In genomic region chr3:121884328-121885248, GRCm38 (mm10) we compare ENCODE assay signal across 8 mouse cellular contexts.
DNase-seq lines count a peak whose midpoint lies in the region; ATAC-seq and TF ChIP-seq lines count a peak whose summit lies in the region.

No protein-coding gene starts in this region.

- WGBS in heart, embryonic 13.5 days, result 20% methylated on average over 18 of the region's 18 CpGs
- 24% methylated on average over 18 of the region's 18 CpGs for WGBS in kidney, postnatal 0 days
- WGBS in liver, embryonic 11.5 days, result 21% methylated on average over 18 of the region's 18 CpGs
- WGBS in stomach, embryonic 14.5 days, result 21% methylated on average over 18 of the region's 18 CpGs

- no peak overlapping the region for H3ac ChIP-seq in C2C12 (ENCODE audit: control insufficient read depth, insufficient read length, low read depth)

- H3K4me1 ChIP-seq in heart, embryonic 13.5 days, result peaks cover 37% of the 10 kb centered on the region
- H3K4me1 ChIP-seq in kidney, postnatal 0 days (replicated peaks; ENCODE audit: insufficient read depth, low read length), result peaks cover 14% of the 10 kb centered on the region
- peaks cover 7% of the 10 kb centered on the region for H3K4me1 ChIP-seq in liver, embryonic 11.5 days (replicated peaks; ENCODE audit: control insufficient read depth, insufficient read depth, low read length)
- no peaks in the 10 kb centered on the region for H3K4me1 ChIP-seq in stomach, embryonic 14.5 days (ENCODE audit: control insufficient read depth, insufficient read depth, low read length)

- H3K4me2 ChIP-seq in heart, embryonic 13.5 days, result peak overlapping the region; percentile 44
- peak overlapping the region; percentile 21; the same call in 1 of the 2 replicates for H3K4me2 ChIP-seq in kidney, postnatal 0 days (ENCODE audit: low read length)
- H3K4me2 ChIP-seq in liver, embryonic 11.5 days, result peak overlapping the region; percentile 45; the same call in 1 of the 2 replicates
- H3K4me2 ChIP-seq in stomach, embryonic 14.5 days (replicated peaks; ENCODE audit: low read depth, low read length), result 0 out of 2 replicates have a peak overlapping the region, but pooled peaks have one; percentile 10

- TF ChIP-seq CTCF in C2C12 (IDR thresholded peaks at IDR 0.05; ENCODE audit: control insufficient read depth, insufficient read depth, insufficient read length), result peak; percentile 53
- TF ChIP-seq CTCF in kidney, postnatal 0 days (IDR thresholded peaks at IDR 0.05; ENCODE audit: low read depth), result peak; percentile 99

- H3K27me3 ChIP-seq in C2C12 (ENCODE audit: control insufficient read depth, insufficient read depth, insufficient read length), result peaks cover 42% of the 10 kb centered on the region
- H3K27me3 ChIP-seq in heart, embryonic 13.5 days (replicated peaks), result no peaks in the 10 kb centered on the region; the same call in 1 of the 2 replicates
- no peaks in the 10 kb centered on the region for H3K27me3 ChIP-seq in kidney, postnatal 0 days (ENCODE audit: insufficient read depth, low read length)
- no peaks in the 10 kb centered on the region for H3K27me3 ChIP-seq in liver, embryonic 11.5 days (replicated peaks; ENCODE audit: control insufficient read depth, insufficient read depth, low read length)
- no peaks in the 10 kb centered on the region for H3K27me3 ChIP-seq in stomach, embryonic 14.5 days (ENCODE audit: control insufficient read depth, insufficient read depth, low read length)

- no peaks in the 10 kb centered on the region for H3K79me2 ChIP-seq in C2C12 (ENCODE audit: control insufficient read depth, insufficient read depth)

- H3K27ac ChIP-seq in heart, embryonic 13.5 days (replicated peaks), result no peak overlapping the region
- H3K27ac ChIP-seq in kidney, postnatal 0 days, result no peak overlapping the region
- H3K27ac ChIP-seq in liver, embryonic 11.5 days (ENCODE audit: low read depth, low read length), result no peak overlapping the region
- no peak overlapping the region for H3K27ac ChIP-seq in stomach, embryonic 14.5 days (ENCODE audit: low read length)

- ATAC-seq in erythroid progenitor cell, adult 5-6 weeks (replicated peaks; ENCODE audit: low FRiP score, poor library complexity, severe bottlenecking), result peak; percentile 82
- no peak for ATAC-seq in heart, embryonic 13.5 days (ENCODE audit: extremely low read depth, insufficient number of reproducible peaks, low FRiP score, low TSS enrichment)
- ATAC-seq in kidney, postnatal 0 days (replicated peaks; ENCODE audit: low FRiP score, low read depth), result peak; percentile 47; the same call in 1 of the 2 replicates
- ATAC-seq in liver, embryonic 11.5 days (replicated peaks; ENCODE audit: low FRiP score), result peak; percentile 45; the same call in 1 of the 2 replicates
- ATAC-seq in stomach, embryonic 14.5 days (ENCODE audit: insufficient number of reproducible peaks, insufficient read depth, low FRiP score, low read depth), result peak; percentile 49; the same call in 1 of the 2 replicates

- no peak overlapping the region for H3K4me3 ChIP-seq in C2C12 (ENCODE audit: insufficient read depth, poor library complexity, severe bottlenecking)
- no peak overlapping the region for H3K4me3 ChIP-seq in heart, embryonic 13.5 days
- H3K4me3 ChIP-seq in kidney, postnatal 0 days (replicated peaks; ENCODE audit: low read depth, low read length), result no peak overlapping the region
- no peak overlapping the region for H3K4me3 ChIP-seq in liver, embryonic 11.5 days (ENCODE audit: low read depth, low read length)
- no peak overlapping the region for H3K4me3 ChIP-seq in stomach, embryonic 14.5 days (ENCODE audit: low read depth, low read length)

- H3K79me3 ChIP-seq in C2C12 (ENCODE audit: low read depth), result no peaks in the 10 kb centered on the region

- no peak overlapping the region for H3K9ac ChIP-seq in heart, embryonic 13.5 days
- H3K9ac ChIP-seq in kidney, postnatal 0 days (ENCODE audit: low read depth, low read length), result no peak overlapping the region
- no peak overlapping the region for H3K9ac ChIP-seq in liver, embryonic 11.5 days (ENCODE audit: low read depth, low read length)
- no peak overlapping the region for H3K9ac ChIP-seq in stomach, embryonic 14.5 days (replicated peaks; ENCODE audit: low read depth, low read length)

- no peaks in the 10 kb centered on the region for H3K9me3 ChIP-seq in heart, embryonic 13.5 days
- no peaks in the 10 kb centered on the region for H3K9me3 ChIP-seq in kidney, postnatal 0 days (replicated peaks; ENCODE audit: low read length)
- H3K9me3 ChIP-seq in liver, embryonic 11.5 days (ENCODE audit: control insufficient read depth, low read length), result no peaks in the 10 kb centered on the region
- no peaks in the 10 kb centered on the region for H3K9me3 ChIP-seq in stomach, embryonic 14.5 days (ENCODE audit: control insufficient read depth, low read depth, low read length)

- no peaks in the 10 kb centered on the region for H3K36me3 ChIP-seq in C2C12 (ENCODE audit: control insufficient read depth, insufficient read depth)
- no peaks in the 10 kb centered on the region for H3K36me3 ChIP-seq in heart, embryonic 13.5 days
- no peaks in the 10 kb centered on the region for H3K36me3 ChIP-seq in kidney, postnatal 0 days (ENCODE audit: insufficient read depth, low read length)
- no peaks in the 10 kb centered on the region for H3K36me3 ChIP-seq in liver, embryonic 11.5 days (ENCODE audit: control insufficient read depth, insufficient read depth, low read length)
- H3K36me3 ChIP-seq in stomach, embryonic 14.5 days (ENCODE audit: control insufficient read depth, insufficient read depth, low read length), result no peaks in the 10 kb centered on the region

- DNase-seq in brain, adult 2 months (ENCODE audit: low read depth, low spot score), result peak; percentile 97
- peak; percentile 92 for DNase-seq in kidney, postnatal 0 days (ENCODE audit: low spot score)
- DNase-seq in liver, embryonic 11.5 days (ENCODE audit: low spot score), result peak; percentile 71
- DNase-seq in natural killer cell, adult 2 months (ENCODE audit: low spot score in 2 of 2), result peak; percentile 81 to 86

TF ChIP-seq in C2C12, 6 proteins besides CTCF, POLR2A, EP300 and RAD21:
- TF ChIP-seq FOSL1 (IDR thresholded peaks at IDR 0.05; ENCODE audit: insufficient read depth, low read length, poor library complexity, severe bottlenecking) (no peak), MAX (IDR thresholded peaks at IDR 0.05) (peak; percentile 51), MYOD1 (IDR thresholded peaks at IDR 0.05; ENCODE audit: control insufficient read depth, insufficient read length, low read depth) (no peak), MYOG (IDR thresholded peaks at IDR 0.05; ENCODE audit: control insufficient read depth, extremely low read depth, insufficient read length) (no peak)
